Mouse (Mus musculus): Measurements from ENCODE around the gene Ngrn.

DNA sequence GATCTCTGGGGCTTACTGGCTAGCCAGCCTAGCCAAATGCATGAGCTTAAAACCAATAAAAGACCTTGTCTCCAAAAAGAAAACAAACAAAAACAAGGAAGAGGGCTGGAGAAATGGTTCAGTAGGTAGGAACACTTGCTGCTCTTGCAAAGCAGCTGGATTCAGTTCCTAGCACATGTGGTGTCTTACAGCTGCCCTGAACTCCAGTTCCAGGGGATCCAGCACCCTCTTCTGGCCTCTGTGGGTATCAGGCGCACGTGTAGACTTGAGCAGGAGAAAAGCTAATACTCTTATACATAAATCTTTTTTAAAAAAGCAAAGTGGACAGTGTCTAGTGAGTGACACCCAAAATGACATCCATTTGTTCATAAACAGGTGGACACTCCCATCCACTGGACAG, 40.5 kb downstream of the Ngrn start:
- TF ChIP-seq FOSL1 (IDR thresholded peaks at IDR 0.05; ENCODE audit: insufficient read depth, low read length, poor library complexity, severe bottlenecking): no peak
- no peak for TF ChIP-seq MYOD1 (IDR thresholded peaks at IDR 0.05; ENCODE audit: control insufficient read depth, insufficient read length, low read depth)
- no peak for TF ChIP-seq MYOG (IDR thresholded peaks at IDR 0.05; ENCODE audit: control insufficient read depth, extremely low read depth, insufficient read length)

All from C2C12 (cell line).